Mouse (Mus musculus): ENCODE results near the gene Gm10184.
A peak's percentile ranks its signal among the peaks of the same experiment; 100 is the strongest.
"Not testable (repeated sequence)": the region's sequence is repeated elsewhere in the genome, so short reads cannot be mapped to it uniquely, and the experiment has no call there.

Gm10184 gene

GRCm38 (mm10) chr17:89910349-89910748 lies at the start of gene Gm10184:
Gm10184 (minus strand) TSS chr17:89910449.
- no peak for DNase-seq (ENCODE audit: low spot score in 2 of 2)

- no peak for DNase-seq (ENCODE audit: low spot score in 2 of 2)
Observed at GRCm38 (mm10) chr17:89933950-89934349, 23.7 kb upstream of the Gm10184 start.

- DNase-seq (ENCODE audit: low spot score in 2 of 2), result no peak
Observed at GRCm38 (mm10) chr17:89907686-89908085, 2.6 kb downstream of the Gm10184 start.

GRCm38 (mm10) chr17:89904701-89905100 lies 5.5 kb downstream of the Gm10184 start:
- DNase-seq (ENCODE audit: low spot score in 2 of 2), result not testable (repeated sequence)

DNA sequence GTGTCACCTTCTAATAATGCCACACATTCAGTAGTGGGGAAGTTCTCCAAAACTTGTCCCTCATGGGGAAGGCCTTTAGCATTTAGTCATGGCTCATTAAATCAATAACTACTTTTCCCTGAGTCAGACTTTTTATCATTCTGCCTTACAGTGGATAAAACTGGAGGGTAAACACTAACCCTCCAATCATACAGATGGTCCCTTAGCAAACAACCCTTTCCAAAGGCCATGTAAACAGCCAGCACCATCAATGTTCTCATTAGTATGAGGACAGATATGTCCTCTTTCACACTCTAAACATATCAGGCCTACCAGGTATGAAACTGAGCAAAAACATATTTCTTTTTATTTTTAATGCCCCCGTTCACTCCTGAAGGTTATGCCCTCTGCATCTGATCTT lies 7.5 kb downstream of the Gm10184 start:
- DNase-seq (ENCODE audit: low spot score in 2 of 2), result no peak

DNA sequence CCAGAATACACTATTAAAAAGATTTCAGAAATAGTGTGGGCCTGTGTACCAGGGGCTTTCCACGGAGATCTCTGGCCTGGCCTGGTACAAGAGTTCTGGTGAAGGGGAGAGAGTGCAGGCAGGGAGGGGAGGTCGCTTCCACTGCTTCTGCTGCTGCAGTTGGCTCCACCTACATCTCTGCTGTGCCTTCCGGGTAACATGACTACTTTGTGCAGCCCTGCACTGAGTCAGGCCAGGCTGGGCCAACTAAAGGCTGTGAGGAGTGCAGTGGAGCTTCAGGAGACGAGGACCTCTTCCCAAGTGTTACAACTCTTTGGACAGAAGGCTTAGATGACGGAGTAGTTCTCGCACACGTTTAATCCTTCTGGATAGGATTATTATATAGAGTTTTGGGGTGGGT lies 9.6 kb downstream of the Gm10184 start:
- DNase-seq (ENCODE audit: low spot score in 2 of 2), result no peak

GRCm38 (mm10) chr17:89899813-89900212 lies 10.4 kb downstream of the Gm10184 start:
- DNase-seq (ENCODE audit: low spot score in 2 of 2), result no peak

DNA sequence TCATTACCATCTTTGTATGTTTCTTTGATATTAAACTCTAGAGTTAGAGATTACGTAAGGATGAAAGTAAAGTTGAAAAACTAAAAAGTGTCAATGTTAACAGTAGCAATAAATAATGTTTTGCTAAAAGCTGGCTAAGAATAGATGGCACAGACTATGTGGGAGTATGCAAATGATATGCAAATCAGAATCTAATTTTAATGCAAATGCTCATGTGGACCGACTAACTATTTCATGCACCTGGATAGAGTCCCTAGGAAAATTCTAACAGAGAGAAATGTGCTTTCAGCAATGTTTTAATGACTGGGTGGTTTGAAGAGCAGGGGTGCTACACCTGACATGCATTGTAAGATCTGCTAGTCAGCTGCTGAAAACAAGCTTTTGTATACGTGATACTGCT lies 45.3 kb downstream of the Gm10184 start:
- peak in 1 of 2 experiments; percentile 31 for DNase-seq (ENCODE audit: low spot score in 2 of 2)

All from frontal cortex, postnatal 36 days (tissue).